Mouse (Mus musculus) lung, postnatal 0 days (tissue): Measurements from ENCODE around the gene Mfsd12.
A peak's percentile ranks its signal among the peaks of the same experiment; 100 is the strongest.

ENCODE experiments used
- CTCF ChIP-seq: IDR thresholded peaks from 2 replicates; pipeline ENCODE4 v1.5.1; 2016; ENCODE audit warnings: antibody characterized with exemption, mild to moderate bottlenecking
- EP300 ChIP-seq: IDR thresholded peaks from 2 replicates; pipeline ENCODE4 v1.6.1; 2016; ENCODE audit warnings: antibody characterized with exemption, mild to moderate bottlenecking, control low read depth

DNA sequence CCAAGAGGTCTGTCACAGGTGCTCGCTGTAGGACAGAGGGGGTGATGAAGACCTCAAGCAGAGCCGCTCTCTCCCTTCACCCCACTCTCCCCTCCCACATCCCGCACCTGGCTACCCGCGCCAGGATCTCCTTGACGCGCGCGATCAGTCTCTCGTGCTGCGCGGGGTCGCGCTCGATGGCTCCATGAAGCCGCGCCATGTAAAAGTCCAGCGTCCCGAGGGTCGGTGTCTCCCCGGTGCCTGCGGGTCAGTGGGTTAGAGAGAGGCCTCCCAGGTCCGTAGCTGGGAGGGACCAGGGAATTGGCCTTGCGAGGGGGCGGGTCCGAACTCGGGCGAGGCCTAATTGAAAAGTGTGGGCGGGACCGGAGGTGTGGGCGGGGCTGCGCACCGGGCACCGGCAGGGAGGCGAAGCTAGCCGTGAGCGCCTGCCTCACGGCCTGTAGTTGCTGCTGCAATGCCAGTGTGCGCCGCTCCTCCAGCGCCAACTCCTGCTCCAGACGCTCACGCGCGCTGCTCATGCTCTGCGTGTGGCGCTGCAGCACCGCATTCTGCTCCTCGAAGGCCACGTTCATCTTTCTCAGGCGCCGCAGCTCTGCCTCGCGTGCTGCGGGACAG lies 10.7 kb upstream of the Mfsd12 start:
- TF ChIP-seq CTCF (peak; percentile 61), EP300 (no peak)
